Mouse (Mus musculus): ENCODE measurements at regions not wholly inside any gene's neighbourhood (a gene's known extent, or its start where the extent isn't known, plus 50 kb on each side); places are given as distances from the start of the nearest gene placed in this dataset.

- DNase-seq (ENCODE audit: low read depth), result peak; percentile 87
Measured at GRCm38 (mm10) chr3:149170191-149170590, 179.8 kb upstream of the Adgrl2 start.

GRCm38 (mm10) chr3:149169442-149169841 is 179.1 kb upstream of the Adgrl2 start:
- DNase-seq (ENCODE audit: low read depth), result no peak

DNA sequence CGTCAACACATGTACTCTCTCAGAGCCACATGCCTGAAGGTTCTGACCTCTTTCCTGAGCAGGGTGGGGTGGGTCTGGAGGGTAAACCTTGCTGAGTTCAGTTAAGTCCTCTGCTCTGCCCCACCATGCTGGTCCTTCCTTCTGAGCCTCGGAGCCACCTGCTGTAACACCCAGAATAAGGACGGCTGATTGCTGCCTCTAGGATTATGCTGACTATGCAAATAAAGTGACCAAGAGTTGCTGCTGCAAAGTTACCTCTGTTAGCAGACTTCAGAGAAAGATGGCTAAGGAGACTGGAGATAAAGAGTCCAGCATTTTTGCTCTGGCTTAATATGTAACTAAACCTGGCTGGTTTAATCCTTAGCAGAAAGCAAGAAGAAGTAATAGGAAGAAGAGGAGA is 177.6 kb upstream of the Adgrl2 start:
- no peak for DNase-seq (ENCODE audit: low read depth)

DNA sequence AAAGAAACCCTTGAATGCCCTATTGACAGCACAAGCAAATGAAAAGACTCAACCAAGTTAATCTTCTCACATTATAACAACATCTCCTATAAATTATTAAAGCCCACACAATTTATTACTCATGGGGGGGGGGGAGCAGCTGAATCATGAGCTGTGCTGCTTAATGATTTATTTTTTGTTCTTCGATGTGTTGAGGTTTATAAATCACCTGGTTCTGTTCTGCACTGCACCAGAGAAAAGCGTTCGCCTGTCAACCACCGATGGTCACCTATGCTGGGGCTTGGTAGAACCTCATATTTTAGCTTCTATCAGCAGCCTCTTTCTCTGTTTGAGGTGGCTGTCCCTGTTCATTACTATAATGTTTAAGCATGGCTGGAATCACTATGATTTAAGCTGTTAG is 174.4 kb upstream of the Adgrl2 start:
- DNase-seq (ENCODE audit: low read depth), result no peak

- no peak for DNase-seq (ENCODE audit: low read depth)
Measured at GRCm38 (mm10) chr3:149163591-149163990, 173.2 kb upstream of the Adgrl2 start.

DNA sequence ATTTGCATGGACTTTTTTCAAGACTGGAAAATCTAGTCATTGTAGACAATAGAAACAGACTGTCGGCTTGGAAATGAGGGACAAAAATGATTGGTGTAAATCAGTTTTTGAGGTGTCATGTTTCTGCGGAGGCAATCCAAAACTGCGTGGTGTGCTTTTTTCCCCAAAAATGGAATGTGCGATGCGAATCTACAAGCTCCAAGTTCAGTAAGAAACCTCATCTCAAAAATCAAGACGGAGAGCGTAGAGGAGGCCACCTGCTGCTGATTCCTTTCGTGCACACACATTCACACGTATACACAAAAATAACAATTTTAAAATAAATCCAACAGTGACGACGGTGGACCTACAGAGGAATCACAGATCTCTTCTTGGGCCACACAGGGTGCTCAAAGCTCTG is 170.5 kb upstream of the Adgrl2 start:
- DNase-seq (ENCODE audit: low read depth), result no peak

GRCm38 (mm10) chr3:149157381-149157780 is 167.0 kb upstream of the Adgrl2 start:
- DNase-seq (ENCODE audit: low read depth), result no peak

DNA sequence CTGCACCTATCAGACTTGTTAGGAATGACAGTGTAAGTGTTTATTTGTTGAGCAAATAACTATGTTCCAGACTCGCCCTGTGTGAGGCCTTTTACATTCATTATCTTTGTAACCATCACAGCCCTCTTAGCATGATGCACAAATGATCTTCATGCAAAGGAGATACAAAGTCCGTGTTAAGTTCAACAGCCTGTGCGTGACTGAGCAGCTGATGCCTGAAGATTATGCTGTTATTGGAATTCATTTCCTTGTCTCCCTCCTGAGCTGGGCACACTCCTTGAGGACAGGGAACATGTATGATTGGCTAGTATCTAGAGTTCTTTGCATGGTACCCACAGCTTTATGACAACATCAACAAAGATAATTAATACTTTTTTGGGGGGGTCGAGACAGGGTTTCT is 162.0 kb upstream of the Adgrl2 start:
- DNase-seq (ENCODE audit: low read depth), result no peak

- DNase-seq (ENCODE audit: low read depth), result no peak
Measured at GRCm38 (mm10) chr3:149150796-149151195, 160.4 kb upstream of the Adgrl2 start.

GRCm38 (mm10) chr3:149148608-149149007 is 158.3 kb upstream of the Adgrl2 start:
- no peak for DNase-seq (ENCODE audit: low read depth)

DNA sequence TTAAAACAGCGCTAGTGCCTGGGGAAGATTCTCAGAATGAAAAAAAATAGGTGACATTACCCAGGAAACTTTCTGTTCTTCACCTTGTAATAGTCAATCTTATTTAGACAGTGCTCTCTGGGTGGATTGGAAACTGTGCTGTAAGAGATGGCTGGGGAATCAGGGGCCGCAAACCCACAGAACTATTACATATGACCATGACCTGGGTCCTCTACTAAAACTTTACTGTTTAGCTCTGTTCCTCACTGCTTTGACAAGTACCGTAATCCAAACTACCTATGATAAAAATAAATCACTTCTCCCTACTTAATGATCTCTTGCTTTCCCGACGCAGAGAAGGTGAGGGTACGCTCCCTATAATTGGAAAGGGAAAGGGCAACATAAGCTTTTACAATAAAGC is 157.6 kb upstream of the Adgrl2 start:
- DNase-seq (ENCODE audit: low read depth), result no peak

GRCm38 (mm10) chr3:149146673-149147072 is 156.3 kb upstream of the Adgrl2 start:
- DNase-seq (ENCODE audit: low read depth), result no peak

- DNase-seq (ENCODE audit: low read depth), result no peak
Measured at GRCm38 (mm10) chr3:149140461-149140860, 150.1 kb upstream of the Adgrl2 start.

DNA sequence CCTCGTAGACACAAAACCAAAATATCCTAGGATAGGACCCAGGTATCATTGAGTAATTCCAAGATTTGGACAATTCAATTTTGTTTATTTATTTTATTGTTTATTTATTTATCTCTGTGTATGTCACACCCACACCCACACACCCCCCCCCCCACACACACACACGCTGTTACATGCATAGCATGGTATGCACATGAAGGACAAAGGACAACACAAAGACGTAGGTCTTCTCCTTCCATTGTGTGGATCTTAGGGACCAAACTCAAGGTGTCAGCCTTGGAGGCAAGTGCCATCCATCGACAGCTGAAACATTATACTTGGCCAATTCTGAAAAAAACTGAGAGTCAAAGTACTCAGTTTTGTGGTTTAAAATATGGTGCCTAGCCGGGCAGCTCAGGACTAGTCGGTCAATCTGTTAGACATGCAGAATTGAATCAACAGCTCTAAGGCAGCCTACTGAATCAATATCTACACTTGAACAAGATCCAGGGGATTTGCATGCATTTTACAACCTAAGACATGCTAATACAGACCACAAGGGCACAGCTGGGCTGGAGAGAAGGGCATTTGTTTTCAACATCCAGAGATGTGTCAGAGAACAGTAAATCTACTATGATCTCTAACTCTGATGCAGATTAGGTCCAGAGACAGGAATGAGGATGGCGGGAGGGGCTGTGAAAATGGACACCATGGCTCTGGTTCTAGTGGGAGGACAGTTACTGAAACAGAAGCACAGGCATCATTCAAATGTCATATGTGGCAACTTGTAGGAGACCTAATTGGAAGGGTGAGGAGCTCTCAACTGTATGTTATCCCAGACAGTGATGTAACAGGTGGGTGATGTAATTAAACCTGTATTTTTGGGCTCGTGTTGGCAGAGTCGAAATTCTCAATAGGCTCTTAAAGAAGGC is 143.9 kb upstream of the Adgrl2 start:
- no peak for DNase-seq (ENCODE audit: low read depth)

- DNase-seq (ENCODE audit: low read depth), result no peak
Measured at GRCm38 (mm10) chr3:149118806-149119205, 128.5 kb upstream of the Adgrl2 start.

GRCm38 (mm10) chr3:149117684-149118056 is 127.3 kb upstream of the Adgrl2 start:
- no peak for DNase-seq (ENCODE audit: low read depth)

DNA sequence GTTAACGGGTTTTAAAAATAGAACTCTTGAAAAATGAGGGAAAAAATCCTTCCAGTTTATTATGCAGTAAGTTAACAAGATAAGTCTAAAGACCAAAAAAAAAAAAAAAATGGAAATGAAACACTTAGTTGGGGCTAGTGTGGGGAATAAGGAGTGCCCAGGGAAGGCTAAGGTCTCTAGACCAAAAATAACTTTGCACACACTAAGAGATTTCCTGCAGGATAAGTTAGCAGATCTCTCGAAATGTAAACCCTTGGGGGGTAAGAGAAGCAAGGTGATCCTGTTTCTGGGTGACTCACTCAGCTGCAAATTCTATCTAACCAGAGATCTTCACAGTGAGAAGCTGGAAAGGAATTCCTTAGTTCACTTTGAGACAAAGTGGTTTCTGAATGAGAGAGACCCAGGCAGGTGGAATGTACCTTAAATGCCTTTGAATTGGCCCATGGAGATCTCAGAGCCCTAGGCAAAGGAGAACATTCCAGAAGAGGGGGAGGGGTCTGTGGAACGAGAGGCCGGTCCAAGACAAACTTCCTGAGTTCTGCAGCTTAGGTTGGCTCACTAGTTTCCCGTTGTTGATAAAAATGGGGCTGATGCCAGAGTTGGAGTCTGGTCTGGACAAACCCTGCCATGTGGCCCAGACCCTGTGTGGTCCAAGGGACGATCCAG is 126.8 kb upstream of the Adgrl2 start:
- peak; percentile 78 for DNase-seq (ENCODE audit: low read depth)

DNA sequence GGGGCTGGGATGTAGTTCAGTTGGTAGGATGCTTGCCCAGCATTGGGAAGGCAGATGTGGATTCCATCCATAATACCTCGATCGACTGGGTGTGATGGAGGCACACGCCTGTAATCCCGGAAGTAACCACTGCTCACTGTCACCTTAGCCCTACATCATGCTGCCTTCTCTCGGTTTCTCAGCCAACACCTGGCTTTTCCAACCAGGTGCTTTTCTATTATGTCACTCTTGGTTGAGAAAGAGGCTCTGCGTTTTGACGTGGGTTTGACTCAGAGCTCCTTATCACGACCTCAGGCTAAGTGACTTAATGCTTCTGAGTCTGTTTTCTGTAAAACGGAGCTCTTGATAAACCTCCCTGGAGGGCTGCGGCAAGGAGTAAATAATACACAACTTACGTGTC is 126.2 kb upstream of the Adgrl2 start:
- no peak for DNase-seq (ENCODE audit: low read depth)

DNA sequence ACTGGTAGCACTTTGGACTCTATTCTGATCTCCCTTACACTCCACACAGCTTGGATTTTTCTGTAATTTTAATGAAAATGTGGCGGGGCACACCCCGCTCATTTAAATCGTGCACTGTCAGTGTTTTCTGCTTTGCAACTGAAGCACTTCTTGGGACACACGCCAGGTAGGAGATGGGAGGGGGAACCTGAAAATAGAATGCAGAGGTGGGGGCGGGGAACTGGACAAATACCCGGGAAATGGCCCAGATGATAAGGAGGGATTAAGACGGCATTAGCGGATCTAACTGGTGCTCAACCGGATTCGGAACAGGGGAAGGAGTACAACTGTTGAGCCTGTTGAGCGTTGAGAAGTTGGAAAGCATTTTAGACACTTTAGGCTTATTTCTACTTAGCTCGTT is 125.5 kb upstream of the Adgrl2 start:
- DNase-seq (ENCODE audit: low read depth), result no peak

DNA sequence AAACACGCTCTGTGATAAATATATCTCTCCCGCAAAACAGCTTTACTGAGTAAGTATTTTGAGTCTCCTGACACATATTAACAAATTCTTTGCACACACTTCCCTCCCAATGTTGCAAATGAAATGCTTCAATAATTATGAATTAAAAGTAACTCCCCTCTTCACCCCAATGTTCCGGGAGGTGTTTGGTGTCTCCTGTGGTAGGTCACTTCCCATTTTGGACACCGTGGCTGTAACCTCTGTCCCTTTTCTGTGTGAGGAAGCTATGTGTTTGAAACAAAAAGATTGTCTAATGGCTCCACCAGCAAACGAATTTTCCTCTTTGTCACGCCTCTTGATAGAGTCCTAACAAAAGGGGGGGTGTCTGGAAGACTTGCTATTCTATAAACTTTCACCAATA is 122.5 kb upstream of the Adgrl2 start:
- DNase-seq (ENCODE audit: low read depth), result no peak

DNA sequence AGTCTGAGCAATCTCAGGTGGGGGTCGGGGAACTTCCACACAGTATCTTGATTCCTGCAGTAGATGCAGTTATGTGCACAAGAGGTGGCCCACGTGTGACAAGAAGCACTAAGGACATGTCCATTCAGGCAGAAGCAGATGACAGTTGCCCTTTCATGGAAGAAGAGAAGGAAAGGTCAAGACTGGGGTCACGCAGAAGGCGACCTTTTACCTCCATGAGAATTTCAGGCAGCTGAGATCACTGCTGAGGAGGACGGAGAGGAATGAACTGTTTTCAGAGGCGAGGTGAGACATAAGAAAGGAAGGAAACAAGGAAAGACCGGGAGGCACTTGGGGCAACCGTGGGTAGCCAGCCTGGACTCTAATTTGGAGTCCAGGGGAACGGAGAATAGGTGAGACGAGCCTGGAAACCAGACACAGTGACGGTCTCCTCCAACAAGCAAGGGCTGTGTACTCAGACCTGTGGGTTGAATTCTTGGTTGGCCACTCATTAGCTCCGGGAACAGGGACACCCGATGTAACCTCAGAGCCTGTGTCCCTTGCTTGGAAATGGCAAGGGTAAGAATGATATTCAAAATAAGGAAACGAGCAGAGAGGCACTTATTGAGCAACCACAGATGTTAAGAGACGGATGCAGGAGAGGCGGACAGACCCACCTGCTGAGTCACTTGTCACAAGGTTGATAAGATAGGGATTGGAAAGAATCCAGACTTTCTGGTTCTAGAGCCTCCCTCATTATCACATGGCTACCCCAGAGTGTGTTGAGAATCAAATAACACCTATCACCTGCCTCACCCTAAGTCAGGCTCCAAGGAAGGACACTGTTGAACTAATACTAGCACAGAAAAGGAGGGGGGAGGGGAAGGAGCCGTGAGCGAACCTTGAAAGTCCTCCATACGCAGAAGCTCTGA is 121.4 kb upstream of the Adgrl2 start:
- DNase-seq (ENCODE audit: low read depth), result no peak

- DNase-seq (ENCODE audit: low read depth), result no peak
Measured at GRCm38 (mm10) chr3:149110831-149111230, 120.5 kb upstream of the Adgrl2 start.

All from fibroblast of lung, adult 2 months (primary cell).